Comparison of ENCODE assay signal across 26 mouse cellular contexts in genomic region chr10:69246762-69247161, GRCm38 (mm10). TPM values are rescaled to one million over a fixed set of nuclear protein-coding genes. Genes with fewer than 3 reads are reported as not detected.
DNase-seq lines count a peak whose midpoint lies in the region; ATAC-seq and TF ChIP-seq lines count a peak whose summit lies in the region.
"Had no signal": no experiment of that assay in that cellular context is flagged by ENCODE, and none has a peak within 500 bp of the region (broad histone marks: within the 10 kb centered on the region; RNA-seq: fewer than 3 reads in every experiment).

No protein-coding gene starts in this region.

- no peak for ATAC-seq in heart, embryonic 11.5 days (replicated peaks; ENCODE audit: insufficient number of reproducible peaks, low FRiP score, low TSS enrichment)
- ATAC-seq in liver, postnatal 0 days = no peak
- peak; percentile 37 for ATAC-seq in megakaryocyte, adult 5-6 weeks (ENCODE audit: poor library complexity, severe bottlenecking)
- ATAC-seq: CD4-positive, CD25-positive, alpha-beta regulatory T cell, adult 4 months; forebrain, embryonic 14.5 days; hindbrain, postnatal 0 days; Patski had no signal

- no peak for TF ChIP-seq EP300 in liver, postnatal 0 days (IDR thresholded peaks at IDR 0.05; ENCODE audit: low read depth)

- no peaks in the 10 kb centered on the region for H3K4me1 ChIP-seq in heart, embryonic 11.5 days (ENCODE audit: control insufficient read depth, insufficient read depth, low read length)
- peaks cover 14% of the 10 kb centered on the region for H3K4me1 ChIP-seq in liver, postnatal 0 days (ENCODE audit: insufficient read depth)
- H3K4me1 ChIP-seq: embryonic facial prominence, embryonic 15.5 days; neural tube, embryonic 12.5 days; stomach, embryonic 15.5 days had no signal

- no peak overlapping the region for H3K4me3 ChIP-seq in heart, embryonic 11.5 days (ENCODE audit: low read depth, low read length)
- no peak overlapping the region for H3K4me3 ChIP-seq in liver, postnatal 0 days (ENCODE audit: low read depth, low read length)
- H3K4me3 ChIP-seq: embryonic facial prominence, embryonic 15.5 days; heart, embryonic 10.5 days; neural tube, embryonic 12.5 days; stomach, embryonic 15.5 days had no signal

- H3K27ac ChIP-seq in heart, embryonic 11.5 days (ENCODE audit: low read depth, low read length) = no peak overlapping the region
- peak overlapping the region; percentile 57 for H3K27ac ChIP-seq in liver, postnatal 0 days (ENCODE audit: low read depth)
- H3K27ac ChIP-seq: embryonic facial prominence, embryonic 15.5 days; heart, embryonic 10.5 days; hindbrain, postnatal 0 days; kidney, postnatal 0 days; neural tube, embryonic 12.5 days; stomach, embryonic 15.5 days had no signal

- H3K4me2 ChIP-seq in heart, embryonic 11.5 days = no peak overlapping the region
- peak overlapping the region; percentile 34; the same call in 1 of the 2 replicates for H3K4me2 ChIP-seq in liver, postnatal 0 days (ENCODE audit: low read depth, low read length)
- H3K4me2 ChIP-seq: embryonic facial prominence, embryonic 15.5 days; liver, embryonic 11.5 days; neural tube, embryonic 12.5 days; stomach, embryonic 15.5 days had no signal

- TF ChIP-seq CTCF in liver, postnatal 0 days (IDR thresholded peaks at IDR 0.05; ENCODE audit: low read depth) = no peak

- H3K9ac ChIP-seq in heart, embryonic 11.5 days (ENCODE audit: low read depth, low read length) = no peak overlapping the region
- no peak overlapping the region for H3K9ac ChIP-seq in liver, postnatal 0 days (replicated peaks)
- H3K9ac ChIP-seq: embryonic facial prominence, embryonic 15.5 days; neural tube, embryonic 12.5 days; stomach, embryonic 15.5 days had no signal

- no peaks in the 10 kb centered on the region for H3K27me3 ChIP-seq in heart, embryonic 11.5 days (ENCODE audit: control insufficient read depth, insufficient read depth, low read length)
- H3K27me3 ChIP-seq in liver, postnatal 0 days (ENCODE audit: insufficient read depth, low read length) = no peaks in the 10 kb centered on the region
- H3K27me3 ChIP-seq: embryonic facial prominence, embryonic 15.5 days; neural tube, embryonic 12.5 days; Patski; stomach, embryonic 15.5 days had no signal

- WGBS in heart, embryonic 11.5 days (ENCODE audit: insufficient replicate concordance) = 63% methylated on average over 3 of the region's 3 CpGs
- WGBS in liver, postnatal 0 days (ENCODE audit: insufficient replicate concordance) = 35% methylated on average over 3 of the region's 3 CpGs

- DNase-seq in heart, adult 11 months = peak; percentile 94
- DNase-seq in liver, postnatal 0 days = no peak
- no peak for DNase-seq in liver
- no peak for DNase-seq in ovary, postnatal 14 days (ENCODE audit: low spot score)
- no peak for DNase-seq in urinary bladder, postnatal 25 days (ENCODE audit: low spot score)
- DNase-seq: adrenal gland, postnatal 36 days; gastrocnemius, postnatal 10 days; kidney, adult 11 months; lung, adult 18-20 months; lung, postnatal 10 days; midbrain, embryonic 14.5 days; retina, postnatal 1 day; right cerebral cortex, postnatal 25 days; thymus, postnatal 36 days had no signal

- H3K36me3 ChIP-seq in heart, embryonic 11.5 days (ENCODE audit: control insufficient read depth, insufficient read depth, low read length) = peaks cover 7% of the 10 kb centered on the region; the same call in 1 of the 2 replicates
- H3K36me3 ChIP-seq in liver, postnatal 0 days (replicated peaks; ENCODE audit: insufficient read depth, low read length) = peaks cover 11% of the 10 kb centered on the region; the same call in 1 of the 2 replicates

- H3K9me3 ChIP-seq in heart, embryonic 11.5 days (replicated peaks; ENCODE audit: control insufficient read depth, low read length) = no peaks in the 10 kb centered on the region
- no peaks in the 10 kb centered on the region for H3K9me3 ChIP-seq in liver, postnatal 0 days (ENCODE audit: low read length)
- H3K9me3 ChIP-seq: heart, embryonic 10.5 days; neural tube, embryonic 12.5 days; stomach, embryonic 15.5 days had no signal

RNA-seq across cellular contexts. Expression of gene A930033H14Rik, which starts 33.9 kb away (rescaled TPM):
- 1.8 and 2.4 TPM in 2 replicates for polyA plus RNA-seq in heart, embryonic 11.5 days (2014; fragmentation: Nextera tagmentation; extraction: Ambion mirVana)
- polyA plus RNA-seq in liver, postnatal 0 days (2015; fragmentation: Nextera tagmentation; extraction: Ambion mirVana) = 0.89 and 1.2 TPM in 2 replicates
- 0.33 and 1.1 TPM in 2 replicates for total RNA-seq in megakaryocyte, adult 5-6 weeks (2015)
- 0.37 TPM in 2 replicates for total RNA-seq in megakaryocyte, adult 5-6 weeks (2017)
- polyA plus RNA-seq: CD4-positive, CD25-positive, alpha-beta regulatory T cell, adult 4 months had no signal
